Mouse (Mus musculus) intestine, embryonic 14.5 days (tissue): ENCODE measurements around the gene Utp18. TPM values are rescaled to one million over a fixed set of nuclear protein-coding genes. Genes with fewer than 3 reads are reported as not detected.

Experiments
- ATAC-seq: fragments of 200-750 bp; cut with Nextera tagmentation; replicated peaks from 2 replicates; pipeline ENCODE4 v1.8.0; 2017; ENCODE audit warnings: low read depth, moderate number of reproducible peaks, moderate TSS enrichment, moderate library complexity; ENCODE audit not compliant: low FRiP score, low TSS enrichment
- DNase-seq: peaks from one replicate; pipeline ENCODE4 v3.0.0-alpha.2; 2018; ENCODE audit warnings: low spot score
- H3K27ac ChIP-seq: fragments of 300-500 bp; sonication (generic); 2 replicates; pipeline ENCODE4 v1.5.1; 2014; ENCODE audit warnings: low read depth, mild to moderate bottlenecking, control low read depth
- H3K27me3 ChIP-seq: fragments of 300-500 bp; sonication (generic); replicated peaks from 2 replicates; pipeline ENCODE4 v1.6.1; 2014; ENCODE audit warnings: low read length, control low read depth; ENCODE audit not compliant: control insufficient read depth, insufficient read depth
- H3K36me3 ChIP-seq: fragments of 300-500 bp; sonication (generic); 2 replicates; pipeline ENCODE4 v1.6.1; 2014; ENCODE audit warnings: low read length, control low read depth; ENCODE audit not compliant: control insufficient read depth, insufficient read depth
- H3K4me1 ChIP-seq: fragments of 300-500 bp; sonication (generic); replicated peaks from 2 replicates; pipeline ENCODE4 v1.6.1; 2014; ENCODE audit warnings: low read length, control low read depth, mixed read lengths; ENCODE audit not compliant: control insufficient read depth, insufficient read depth
- H3K4me2 ChIP-seq: fragments of 300-500 bp; sonication (generic); 2 replicates; pipeline ENCODE4 v1.6.1; 2014; ENCODE audit warnings: low read length
- H3K4me3 ChIP-seq: fragments of 300-500 bp; sonication (generic); 2 replicates; pipeline ENCODE4 v1.5.1; 2014; ENCODE audit warnings: low read depth, low read length, control low read depth, mixed read lengths
- H3K9ac ChIP-seq: fragments of 300-500 bp; sonication (generic); 2 replicates; pipeline ENCODE4 v1.6.1; 2014; ENCODE audit warnings: mild to moderate bottlenecking, low read length
- H3K9me3 ChIP-seq: fragments of 300-500 bp; sonication (generic); 2 replicates; pipeline ENCODE4 v1.6.1; 2016; ENCODE audit warnings: low read length, control low read depth; ENCODE audit not compliant: control insufficient read depth
- WGBS: fragments of 180-500 bp; shearing (Covaris S2); extraction: QIAGEN DNeasy Blood & Tissue Kit; methylation state at CpG from one replicate; pipeline ENCODE4 v1.1.7; 2014; 5-methylcytosine and 5-hydroxymethylcytosine counted together
- polyA plus RNA-seq: library from polyadenylated mRNA; unstranded; fragments of >200 nt; fragmentation: Nextera tagmentation; extraction: Ambion mirVana; gene quantifications from 2 replicates; pipeline ENCODE4 v1.2.1, GENCODE M21; 2014

Gene Utp18
- polyA plus RNA-seq, 1 experiment from 2014 or later: 31.6 TPM

- no peak for ATAC-seq
Measured at GRCm38 (mm10) chr11:93812955-93813354, 72.6 kb downstream of the Utp18 start.

GRCm38 (mm10) chr11:93812125-93812868 is 73.3 kb downstream of the Utp18 start:
- DNase-seq (peak; percentile 60), ATAC-seq (0 out of 2 replicates have a peak, but pooled peaks have one; percentile 55)
- Histone ChIP-seq H3K27ac (no peak overlapping the region), H3K9ac (no peak overlapping the region), H3K9me3 (no peaks in the 10 kb centered on the region), H3K27me3 (no peaks in the 10 kb centered on the region), H3K4me1 (no peaks in the 10 kb centered on the region), H3K36me3 (no peaks in the 10 kb centered on the region), H3K4me3 (no peak overlapping the region), H3K4me2 (no peak overlapping the region)
- WGBS: 37% methylated on average over 11 of the region's 11 CpGs

More at GRCm38 (mm10) chr11:93812955-93813354, 72.6 kb downstream of the Utp18 start:
- H3K4me3 ChIP-seq: no peak overlapping the region
- no peak overlapping the region for H3K4me2 ChIP-seq
- H3K27me3 ChIP-seq: no peaks in the 10 kb centered on the region
- no peak overlapping the region for H3K27ac ChIP-seq
- DNase-seq: no peak
- H3K9ac ChIP-seq: no peak overlapping the region
- H3K36me3 ChIP-seq: no peaks in the 10 kb centered on the region
- WGBS: 86% methylated on average over 4 of the region's 4 CpGs
- no peaks in the 10 kb centered on the region for H3K9me3 ChIP-seq
- no peaks in the 10 kb centered on the region for H3K4me1 ChIP-seq

Other genes with a start within 250 kb of the Utp18 start
- gene Mbtd1, start 86 bp upstream of the Utp18 start, polyA plus RNA-seq: 20.7 and 26.2 TPM in 2 replicates
- 270 and 272 TPM in 2 replicates for gene Nme2, start 70.5 kb upstream of the Utp18 start, polyA plus RNA-seq
- gene Gm20390, start 82.5 kb upstream of the Utp18 start, polyA plus RNA-seq: 465 and 494 TPM in 2 replicates
- 194 and 208 TPM in 2 replicates for gene Nme1, start 82.8 kb upstream of the Utp18 start, polyA plus RNA-seq
- 50.0 and 50.9 TPM in 2 replicates for gene Spag9, start 110.3 kb upstream of the Utp18 start, polyA plus RNA-seq